Comparison of ENCODE assay signal across 10 mouse cellular contexts in the genomic region with DNA sequence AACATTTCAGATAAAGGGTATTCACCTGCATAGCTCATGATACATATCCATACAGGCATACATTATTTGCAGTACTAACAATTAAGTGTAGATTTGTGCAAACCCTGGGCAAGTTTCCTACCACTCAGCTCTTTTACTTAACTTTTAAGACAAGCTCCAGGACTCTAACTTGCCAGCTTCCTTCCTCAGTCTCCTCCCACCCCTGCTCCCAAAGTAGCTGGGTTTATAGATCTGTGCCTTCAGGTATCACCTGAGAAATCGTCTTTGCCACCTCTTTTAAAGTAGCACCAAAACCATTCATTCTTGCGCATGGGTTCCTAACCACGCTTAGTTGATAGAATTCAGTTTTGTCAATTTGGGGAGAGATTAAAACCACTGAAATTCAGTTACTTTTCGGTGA. TPM values are rescaled to one million over a fixed set of nuclear protein-coding genes. Genes with fewer than 3 reads are reported as not detected.
DNase-seq lines count a peak whose midpoint lies in the region; ATAC-seq and TF ChIP-seq lines count a peak whose summit lies in the region.
"Had no signal": no experiment of that assay in that cellular context is flagged by ENCODE, and none has a peak within 500 bp of the region (broad histone marks: within the 10 kb centered on the region; RNA-seq: fewer than 3 reads in every experiment).

No protein-coding gene starts in this region.

- H3K27me3 ChIP-seq in heart, embryonic 16.5 days (ENCODE audit: control insufficient read depth, insufficient read depth, low read length) = no peaks in the 10 kb centered on the region
- H3K27me3 ChIP-seq in G1E (ENCODE audit: insufficient read depth, low read length) = no peaks in the 10 kb centered on the region
- no peaks in the 10 kb centered on the region for H3K27me3 ChIP-seq in hindbrain, embryonic 10.5 days (ENCODE audit: insufficient read depth, poor library complexity, severe bottlenecking)
- no peaks in the 10 kb centered on the region for H3K27me3 ChIP-seq in midbrain, embryonic 12.5 days
- H3K27me3 ChIP-seq: Patski had no signal

- TF ChIP-seq CTCF in G1E (IDR thresholded peaks at IDR 0.05; ENCODE audit: low read depth, low read length) = no peak

- H3K9ac ChIP-seq in heart, embryonic 16.5 days (ENCODE audit: low read length) = no peak overlapping the region
- H3K9ac ChIP-seq in midbrain, embryonic 12.5 days (replicated peaks) = no peak overlapping the region

- H3K27ac ChIP-seq in heart, embryonic 16.5 days (ENCODE audit: low read length) = peak overlapping the region; percentile 27; the same call in 1 of the 2 replicates
- H3K27ac ChIP-seq in hindbrain, embryonic 10.5 days = no peak overlapping the region
- H3K27ac ChIP-seq in midbrain, embryonic 12.5 days (replicated peaks) = no peak overlapping the region

- 61% methylated on average over 4 of the region's 4 CpGs for WGBS in heart, embryonic 16.5 days
- 73% methylated on average over 4 of the region's 4 CpGs for WGBS in hindbrain, embryonic 10.5 days
- WGBS in midbrain, embryonic 12.5 days = 67% methylated on average over 4 of the region's 4 CpGs

- DNase-seq in heart, adult 9 months (ENCODE audit: low spot score in 2 of 2) = no peak
- DNase-seq in G1E (ENCODE audit: low spot score) = no peak
- no peak for DNase-seq in hindbrain, embryonic 10.5 days (ENCODE audit: low spot score)
- DNase-seq in spleen, postnatal 10 days (ENCODE audit: low spot score in 2 of 2) = no peak
- no peak for DNase-seq in adrenal gland, postnatal 36 days
- DNase-seq in urinary bladder, adult 18-20 months (ENCODE audit: low spot score in 2 of 2) = no peak
- DNase-seq: embryo, embryonic 11 days had no signal

- no peak for ATAC-seq in heart, embryonic 16.5 days (replicated peaks; ENCODE audit: extremely low read depth, insufficient read depth, low FRiP score)
- ATAC-seq in G1E (ENCODE audit: extremely low read depth, insufficient number of reproducible peaks, low FRiP score, poor library complexity, severe bottlenecking) = no peak
- ATAC-seq in midbrain, embryonic 12.5 days (ENCODE audit: low FRiP score, low read depth) = no peak
- ATAC-seq: Patski had no signal

- H3K36me3 ChIP-seq in heart, embryonic 16.5 days (ENCODE audit: control insufficient read depth, insufficient read depth) = no peaks in the 10 kb centered on the region
- H3K36me3 ChIP-seq in G1E (replicated peaks) = peaks cover 5% of the 10 kb centered on the region
- no peaks in the 10 kb centered on the region for H3K36me3 ChIP-seq in hindbrain, embryonic 10.5 days
- H3K36me3 ChIP-seq in midbrain, embryonic 12.5 days = no peaks in the 10 kb centered on the region

- H3K4me2 ChIP-seq in heart, embryonic 16.5 days (ENCODE audit: low read depth, low read length) = peak overlapping the region; percentile 49
- H3K4me2 ChIP-seq in midbrain, embryonic 12.5 days (replicated peaks) = peak overlapping the region; percentile 66

- peaks cover 14% of the 10 kb centered on the region for H3K4me1 ChIP-seq in heart, embryonic 16.5 days (ENCODE audit: control insufficient read depth, insufficient read depth, low read length)
- H3K4me1 ChIP-seq in G1E (ENCODE audit: insufficient read depth, low read depth, low read length) = peaks cover 40% of the 10 kb centered on the region
- peaks cover 29% of the 10 kb centered on the region for H3K4me1 ChIP-seq in hindbrain, embryonic 10.5 days (replicated peaks)
- H3K4me1 ChIP-seq in midbrain, embryonic 12.5 days = peaks cover 18% of the 10 kb centered on the region

- no peaks in the 10 kb centered on the region for H3K9me3 ChIP-seq in heart, embryonic 16.5 days (replicated peaks; ENCODE audit: control insufficient read depth, low read length)
- no peaks in the 10 kb centered on the region for H3K9me3 ChIP-seq in G1E (replicated peaks)
- no peaks in the 10 kb centered on the region for H3K9me3 ChIP-seq in hindbrain, embryonic 10.5 days
- H3K9me3 ChIP-seq in midbrain, embryonic 12.5 days = no peaks in the 10 kb centered on the region

- peak overlapping the region; percentile 16 for H3K4me3 ChIP-seq in heart, embryonic 16.5 days (ENCODE audit: low read length)
- peak overlapping the region; percentile 17; the same call in 1 of the 2 replicates for H3K4me3 ChIP-seq in G1E (ENCODE audit: low read depth, low read length)
- peak overlapping the region; percentile 86 for H3K4me3 ChIP-seq in hindbrain, embryonic 10.5 days
- peak overlapping the region; percentile 79; the same call in 1 of the 2 replicates for H3K4me3 ChIP-seq in midbrain, embryonic 12.5 days

RNA-seq across cellular contexts. Expression of a gene that starts 41.1 kb away (rescaled TPM):
- polyA plus RNA-seq in heart, embryonic 16.5 days (2015; fragmentation: Nextera tagmentation; extraction: Ambion mirVana) = 17.0 and 18.5 TPM in 2 replicates
- total RNA-seq in G1E (2014; fragmentation: Nextera tagmentation) (76.0 and 84.7 TPM in 2 replicates), G1E (2017) (27.1 and 30.8 TPM in 2 replicates)
- 1.7 and 2.8 TPM in 2 replicates for polyA plus RNA-seq in G1E (2012)
- 44.6 and 63.8 TPM in 2 replicates for polyA plus RNA-seq in hindbrain, embryonic 10.5 days (2016; fragmentation: Nextera tagmentation; extraction: Ambion mirVana)
- 77.3 and 82.4 TPM in 2 replicates for polyA plus RNA-seq in midbrain, embryonic 12.5 days (2016; fragmentation: Nextera tagmentation; extraction: Ambion mirVana)
- 10 to 100 TPM; 21.0 to 22.0 TPM for total RNA-seq in adrenal gland, postnatal 36 days (2021)

Comparison
In these comparisons a context has a peak if more than half of its experiments do, and no peak if none do; other contexts are left out.
1. H3K4me3 ChIP-seq: peak in every context shown above with its lines; median percentile 86 in hindbrain, embryonic 10.5 days; 79 in midbrain, embryonic 12.5 days; 17 in G1E; 16 in heart, embryonic 16.5 days.